Mouse (Mus musculus): ENCODE results near the gene Hist1h4h. TPM values are rescaled to one million over a fixed set of nuclear protein-coding genes. Genes with fewer than 3 reads are reported as not detected.
A peak's percentile ranks its signal among the peaks of the same experiment; 100 is the strongest.
"Not testable (repeated sequence)": the region's sequence is repeated elsewhere in the genome, so short reads cannot be mapped to it uniquely, and the experiment has no call there.

The Hist1h4h gene
- polyA plus RNA-seq, 1 experiment from 2014 or later: 5.7 TPM

DNA sequence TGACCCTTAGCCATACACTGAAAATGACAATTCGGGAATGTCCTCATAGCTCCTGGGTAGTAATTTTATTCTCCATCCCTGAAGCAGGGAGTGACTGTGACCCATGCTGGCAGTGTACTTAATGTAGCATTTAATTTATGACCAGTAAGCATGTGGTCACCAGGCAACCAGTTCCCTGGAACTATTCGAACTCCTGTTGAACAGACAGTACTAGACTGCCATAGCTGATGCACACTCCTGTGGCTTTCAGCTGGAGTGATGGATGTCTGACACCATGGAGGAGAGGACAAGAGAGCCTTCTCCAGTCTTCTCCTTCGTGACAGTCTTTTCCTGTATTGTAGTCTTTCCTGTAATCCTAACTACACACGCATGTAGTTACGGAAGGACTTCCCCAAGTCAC, 1.8 kb upstream of the Hist1h4h start:
- peaks cover 22% of the 10 kb centered on the region for H3K4me1 ChIP-seq (ENCODE audit: control insufficient read depth, insufficient read depth, low read length)
- H3K4me2 ChIP-seq (ENCODE audit: low read depth, low read length): no peak overlapping the region
- H3K27me3 ChIP-seq (ENCODE audit: control insufficient read depth, insufficient read depth, low read length): no peaks in the 10 kb centered on the region
- H3K9me3 ChIP-seq (replicated peaks; ENCODE audit: control insufficient read depth, low read length): no peaks in the 10 kb centered on the region
- peak overlapping the region; percentile 9 for H3K27ac ChIP-seq (ENCODE audit: low read length)
- WGBS: 78% methylated on average over 5 of the region's 5 CpGs
- no peaks in the 10 kb centered on the region for H3K36me3 ChIP-seq (ENCODE audit: control insufficient read depth, insufficient read depth, low read length)
- no peak overlapping the region for H3K9ac ChIP-seq (ENCODE audit: low read length)
- ATAC-seq (ENCODE audit: insufficient read depth, low FRiP score): no peak
- no peak overlapping the region for H3K4me3 ChIP-seq (replicated peaks; ENCODE audit: low read length)

DNA sequence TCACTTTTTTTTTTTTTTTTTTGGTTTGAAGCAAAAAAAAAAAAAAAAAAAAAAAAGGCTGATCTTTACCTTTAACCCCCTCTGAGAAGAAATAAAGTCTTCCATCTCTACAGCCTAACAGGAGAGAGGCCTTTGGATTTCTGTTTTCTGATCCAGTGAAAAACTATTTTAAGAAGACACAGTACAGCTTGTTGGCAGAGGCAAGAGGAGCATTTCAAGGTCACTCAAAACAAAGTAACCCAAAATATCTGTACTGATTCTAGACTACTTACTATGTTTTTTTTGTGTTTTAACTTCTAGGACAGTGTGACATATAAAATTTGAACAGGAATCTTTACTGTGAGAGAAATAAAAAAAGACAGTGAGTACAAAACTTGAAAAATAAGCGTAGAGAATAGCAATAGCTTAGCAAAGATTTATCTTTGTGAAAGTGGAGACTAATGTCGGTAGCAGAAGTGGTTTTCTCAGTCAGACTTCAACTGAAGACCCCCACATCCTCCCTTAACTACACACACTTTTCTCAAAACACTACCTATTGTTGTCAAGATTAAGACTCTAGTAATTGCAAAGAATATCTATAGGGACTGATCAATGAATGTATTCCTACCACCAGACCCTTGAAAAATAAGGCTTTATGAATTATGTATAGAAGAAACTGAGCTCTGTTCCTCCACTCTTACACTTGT, 1.2 kb upstream of the Hist1h4h start:
- no peaks in the 10 kb centered on the region for H3K36me3 ChIP-seq (ENCODE audit: control insufficient read depth, insufficient read depth, low read length)
- H3K27me3 ChIP-seq (ENCODE audit: control insufficient read depth, insufficient read depth, low read length): no peaks in the 10 kb centered on the region
- no peak for ATAC-seq (ENCODE audit: insufficient read depth, low FRiP score)
- peak overlapping the region; percentile 63 for H3K4me2 ChIP-seq (ENCODE audit: low read depth, low read length)
- H3K9me3 ChIP-seq (replicated peaks; ENCODE audit: control insufficient read depth, low read length): no peaks in the 10 kb centered on the region
- peaks cover 25% of the 10 kb centered on the region for H3K4me1 ChIP-seq (ENCODE audit: control insufficient read depth, insufficient read depth, low read length)
- H3K9ac ChIP-seq (ENCODE audit: low read length): peak overlapping the region; percentile 82
- H3K4me3 ChIP-seq (replicated peaks; ENCODE audit: low read length): peak overlapping the region; percentile 60
- 10% methylated on average over 2 of the region's 2 CpGs for WGBS
- H3K27ac ChIP-seq (ENCODE audit: low read length): peak overlapping the region; percentile 98; the same call in 1 of the 2 replicates

DNA sequence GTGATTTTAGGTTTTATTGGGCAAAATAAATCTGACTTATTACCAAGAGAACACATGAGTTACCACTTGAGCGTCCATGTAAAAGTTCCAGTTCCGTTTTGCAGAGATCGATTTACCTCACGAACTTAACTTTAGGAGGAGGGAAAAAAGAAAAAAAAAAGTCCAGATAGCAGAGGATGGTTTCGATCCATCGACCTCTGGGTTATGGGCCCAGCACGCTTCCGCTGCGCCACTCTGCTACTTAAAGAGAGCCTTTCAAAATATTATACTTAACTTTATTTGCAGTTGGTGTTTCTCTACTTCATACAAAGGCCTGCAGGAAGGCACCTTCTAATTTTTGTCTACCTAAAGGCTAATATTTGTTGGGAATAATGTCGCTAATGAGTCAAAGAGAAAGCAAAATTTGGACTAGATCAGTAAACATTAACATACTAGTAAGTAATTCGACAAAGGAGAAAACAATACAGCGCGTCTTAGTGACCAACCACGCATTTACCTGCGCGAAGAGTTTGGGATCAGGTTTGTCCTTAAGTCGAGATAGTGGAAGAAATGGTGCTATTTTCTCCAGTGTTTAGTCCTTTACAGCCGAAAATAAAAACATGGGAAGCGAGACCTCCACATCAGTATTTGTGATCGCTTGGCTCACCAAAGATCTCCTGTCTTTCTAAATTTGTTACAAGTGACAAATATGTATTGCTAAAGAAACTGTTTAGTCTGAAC, 509 bp upstream of the Hist1h4h start:
- ATAC-seq (ENCODE audit: insufficient read depth, low FRiP score): no peak
- WGBS: under 1% methylated on average over 20 of the region's 20 CpGs
- peak overlapping the region; percentile 63 for H3K4me2 ChIP-seq (ENCODE audit: low read depth, low read length)

DNA sequence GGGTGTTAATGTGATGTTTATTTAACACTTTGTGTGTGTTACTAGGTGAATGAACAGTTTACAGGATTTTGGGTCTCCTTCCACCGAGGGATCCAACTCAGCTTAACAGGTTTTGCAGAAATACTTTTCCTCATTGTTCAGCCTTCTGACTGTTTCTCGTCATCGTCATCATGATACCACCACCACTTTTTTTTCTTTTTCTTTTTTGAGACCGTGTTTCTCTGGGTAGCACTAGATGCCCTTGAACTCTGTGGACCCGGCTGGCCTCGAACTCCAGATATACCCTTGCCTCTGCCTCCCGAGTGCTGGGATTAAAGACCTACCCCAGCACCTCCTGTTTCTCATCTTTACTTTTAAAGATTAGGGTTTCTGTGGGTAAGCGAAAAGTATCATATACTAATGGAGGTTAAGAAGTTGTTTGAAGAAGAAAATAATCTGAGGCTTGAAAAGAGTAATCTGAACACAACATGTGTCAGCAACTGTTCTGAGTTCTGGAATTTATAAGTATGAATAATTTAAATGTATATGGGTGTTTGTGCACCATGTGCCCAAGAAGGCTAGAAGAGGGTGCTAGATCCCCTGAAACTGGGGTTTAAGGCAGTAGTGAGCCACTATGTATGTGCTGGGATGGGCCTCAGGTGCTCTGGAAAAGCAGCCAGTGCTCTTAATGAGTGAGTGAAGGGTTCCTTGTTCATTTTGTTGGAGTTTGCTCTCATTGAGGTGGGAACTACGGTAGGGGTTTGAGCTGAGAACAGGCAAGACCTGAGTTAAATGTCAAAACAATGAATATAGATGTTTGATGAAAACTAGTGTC, 1.6 kb downstream of the Hist1h4h start:
- H3K9ac ChIP-seq (ENCODE audit: low read length): peak overlapping the region; percentile 69
- ATAC-seq (ENCODE audit: insufficient read depth, low FRiP score): no peak

More for the DNA sequence above, 509 bp upstream of the Hist1h4h start:
- no peaks in the 10 kb centered on the region for H3K27me3 ChIP-seq (ENCODE audit: control insufficient read depth, insufficient read depth, low read length)
- H3K9ac ChIP-seq (ENCODE audit: low read length): peak overlapping the region; percentile 82
- H3K4me3 ChIP-seq (replicated peaks; ENCODE audit: low read length): peak overlapping the region; percentile 60
- no peaks in the 10 kb centered on the region for H3K9me3 ChIP-seq (replicated peaks; ENCODE audit: control insufficient read depth, low read length)
- no peaks in the 10 kb centered on the region for H3K36me3 ChIP-seq (ENCODE audit: control insufficient read depth, insufficient read depth, low read length)
- H3K27ac ChIP-seq (ENCODE audit: low read length): peak overlapping the region; percentile 98
- peaks cover 28% of the 10 kb centered on the region for H3K4me1 ChIP-seq (ENCODE audit: control insufficient read depth, insufficient read depth, low read length)

DNA sequence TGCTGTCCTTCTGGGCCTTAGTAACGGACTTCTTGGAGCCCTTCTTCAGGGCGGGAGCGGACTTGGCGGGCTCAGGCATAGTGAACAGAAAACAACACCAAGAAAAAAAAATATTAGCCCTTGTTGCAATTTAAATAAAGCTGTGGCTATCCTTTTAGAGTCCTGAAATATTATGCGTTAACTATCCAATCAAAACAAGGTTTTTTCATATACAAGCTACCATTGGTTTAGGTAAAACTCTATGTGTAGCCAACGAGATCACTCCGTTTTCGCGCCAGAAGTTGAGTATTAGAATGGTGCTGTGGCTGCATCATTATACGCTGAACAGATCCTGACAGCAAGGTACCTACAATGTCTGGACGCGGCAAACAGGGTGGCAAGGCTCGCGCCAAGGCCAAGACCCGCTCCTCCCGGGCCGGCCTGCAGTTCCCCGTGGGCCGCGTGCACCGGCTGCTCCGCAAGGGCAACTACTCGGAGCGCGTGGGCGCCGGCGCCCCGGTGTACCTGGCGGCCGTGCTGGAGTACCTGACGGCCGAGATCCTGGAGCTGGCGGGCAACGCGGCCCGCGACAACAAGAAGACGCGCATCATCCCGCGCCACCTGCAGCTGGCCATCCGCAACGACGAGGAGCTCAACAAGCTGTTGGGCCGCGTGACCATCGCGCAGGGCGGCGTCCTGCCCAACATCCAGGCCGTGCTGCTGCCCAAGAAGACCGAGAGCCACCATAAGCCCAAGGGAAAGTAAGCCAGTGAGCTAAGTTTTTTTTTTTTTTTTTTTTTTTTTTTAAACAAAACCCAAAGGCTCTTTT, 2.9 kb downstream of the Hist1h4h start, which contains the start of gene Hist1h2af:
Hist1h2af (plus strand) TSS at position 347 of the 808 bp plus-strand sequence.
- H3K36me3 ChIP-seq (ENCODE audit: control insufficient read depth, insufficient read depth, low read length); H3K27me3 ChIP-seq (ENCODE audit: control insufficient read depth, insufficient read depth, low read length); H3K9me3 ChIP-seq (replicated peaks; ENCODE audit: control insufficient read depth, low read length): not testable (repeated sequence)
- H3K4me3 ChIP-seq (replicated peaks; ENCODE audit: low read length): peak within 1 kb of the TSS; percentile 60
- WGBS: under 1% methylated on average over 22 of the region's 53 CpGs
- peak within 1 kb of the TSS; percentile 56 for H3K4me2 ChIP-seq (ENCODE audit: low read depth, low read length)
- H3K27ac ChIP-seq (ENCODE audit: low read length): peak within 1 kb of the TSS; percentile 98
- H3K4me1 ChIP-seq (ENCODE audit: control insufficient read depth, insufficient read depth, low read length): peaks cover 34% of the 10 kb centered on the region
- peak; percentile 51 for ATAC-seq (ENCODE audit: insufficient read depth, low FRiP score)
- peak within 1 kb of the TSS; percentile 69 for H3K9ac ChIP-seq (ENCODE audit: low read length)

More for the DNA sequence above, 1.6 kb downstream of the Hist1h4h start:
- Histone ChIP-seq H3K9me3 (replicated peaks; ENCODE audit: control insufficient read depth, low read length) (no peaks in the 10 kb centered on the region), H3K4me1 (ENCODE audit: control insufficient read depth, insufficient read depth, low read length) (peaks cover 34% of the 10 kb centered on the region), H3K36me3 (ENCODE audit: control insufficient read depth, insufficient read depth, low read length) (no peaks in the 10 kb centered on the region), H3K4me2 (ENCODE audit: low read depth, low read length) (peak overlapping the region; percentile 56), H3K27ac (ENCODE audit: low read length) (peak overlapping the region; percentile 98), H3K27me3 (ENCODE audit: control insufficient read depth, insufficient read depth, low read length) (no peaks in the 10 kb centered on the region), H3K4me3 (replicated peaks; ENCODE audit: low read length) (peak overlapping the region; percentile 60)
- WGBS: 14% methylated on average over 9 of the region's 9 CpGs

DNA sequence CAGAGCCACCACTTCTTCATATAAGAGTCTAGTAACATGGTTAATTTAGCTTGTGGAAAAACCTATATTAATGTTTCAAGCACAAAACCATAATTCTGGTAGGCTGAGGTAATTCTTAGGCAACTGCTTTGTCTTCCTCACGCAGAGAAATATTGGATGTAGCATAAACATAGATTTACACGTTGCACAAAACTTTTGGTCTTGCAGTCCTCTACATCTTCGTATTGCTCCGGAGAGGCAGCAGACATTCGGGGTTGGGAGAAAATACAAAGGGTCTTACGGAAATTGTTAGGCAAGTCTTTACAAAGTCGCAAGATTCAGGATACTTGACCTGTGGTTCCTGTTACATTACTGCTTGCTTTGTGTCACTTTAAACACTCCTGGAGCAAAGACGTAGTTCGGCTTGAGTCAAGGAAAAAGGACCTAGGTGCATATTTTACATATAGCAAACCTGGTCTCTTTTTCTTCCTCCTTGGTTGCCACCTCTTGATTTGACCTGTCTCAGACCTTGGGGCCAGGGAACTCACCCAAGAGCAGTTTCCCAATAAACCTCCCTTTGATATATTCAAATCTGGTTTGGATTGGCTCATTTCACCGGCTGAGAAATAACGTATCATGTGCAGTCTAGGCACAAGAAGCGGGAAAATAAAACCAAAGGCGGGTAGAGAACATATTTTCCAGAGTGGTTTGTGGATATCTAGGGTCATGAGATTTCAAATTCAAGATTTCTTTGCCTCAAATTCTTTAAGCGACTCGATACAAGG, 3.7 kb downstream of the Hist1h4h start:
- peaks cover 30% of the 10 kb centered on the region for H3K4me1 ChIP-seq (ENCODE audit: control insufficient read depth, insufficient read depth, low read length)
- no peaks in the 10 kb centered on the region for H3K9me3 ChIP-seq (replicated peaks; ENCODE audit: control insufficient read depth, low read length)
- no peaks in the 10 kb centered on the region for H3K36me3 ChIP-seq (ENCODE audit: control insufficient read depth, insufficient read depth, low read length)
- under 1% methylated on average over 15 of the region's 15 CpGs for WGBS
- peak overlapping the region; percentile 60 for H3K4me3 ChIP-seq (replicated peaks; ENCODE audit: low read length)
- no peaks in the 10 kb centered on the region for H3K27me3 ChIP-seq (ENCODE audit: control insufficient read depth, insufficient read depth, low read length)
- H3K4me2 ChIP-seq (ENCODE audit: low read depth, low read length): peak overlapping the region; percentile 56
- peak overlapping the region; percentile 64 for H3K9ac ChIP-seq (ENCODE audit: low read length)
- peak overlapping the region; percentile 80 for H3K27ac ChIP-seq (ENCODE audit: low read length)
- ATAC-seq (ENCODE audit: insufficient read depth, low FRiP score): no peak

DNA sequence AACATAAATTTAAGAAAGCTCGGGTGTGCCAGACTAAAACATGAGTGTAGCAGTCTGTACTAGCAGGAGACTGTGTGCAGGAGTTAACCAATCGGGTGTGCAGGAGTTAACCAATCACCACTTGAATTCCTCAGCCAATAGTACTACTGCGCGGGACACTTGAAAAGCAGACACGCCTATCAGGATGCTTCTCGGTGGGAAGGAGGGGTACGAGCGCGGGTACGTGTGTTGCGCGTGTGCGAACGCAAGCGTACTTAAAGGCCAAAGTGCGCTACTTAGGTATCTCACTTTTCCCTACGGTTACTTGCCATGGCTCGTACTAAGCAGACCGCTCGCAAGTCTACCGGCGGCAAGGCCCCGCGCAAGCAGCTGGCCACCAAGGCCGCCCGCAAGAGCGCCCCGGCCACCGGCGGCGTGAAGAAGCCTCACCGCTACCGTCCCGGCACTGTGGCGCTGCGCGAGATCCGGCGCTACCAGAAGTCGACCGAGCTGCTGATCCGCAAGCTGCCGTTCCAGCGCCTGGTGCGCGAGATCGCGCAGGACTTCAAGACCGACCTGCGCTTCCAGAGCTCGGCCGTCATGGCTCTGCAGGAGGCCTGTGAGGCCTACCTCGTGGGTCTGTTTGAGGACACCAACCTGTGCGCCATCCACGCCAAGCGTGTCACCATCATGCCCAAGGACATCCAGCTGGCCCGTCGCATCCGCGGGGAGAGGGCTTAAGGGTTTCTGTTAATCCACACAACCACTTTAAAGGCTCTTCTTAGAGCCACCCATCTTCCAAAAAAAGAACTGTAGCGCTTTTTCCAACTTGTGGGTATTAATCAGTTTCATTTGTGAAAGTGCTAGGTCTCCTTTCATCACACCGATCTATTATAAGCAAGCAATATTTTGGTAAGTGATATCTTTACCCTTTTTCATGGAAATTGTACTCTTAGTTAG, 4.6 kb downstream of the Hist1h4h start, which contains the start of gene Hist1h3g:
Hist1h3g (plus strand) TSS at position 286 of the 939 bp plus-strand sequence.
- H3K4me3 ChIP-seq (replicated peaks; ENCODE audit: low read length): peak within 1 kb of the TSS; percentile 60
- not testable (repeated sequence) for H3K36me3 ChIP-seq (ENCODE audit: control insufficient read depth, insufficient read depth, low read length); H3K9me3 ChIP-seq (replicated peaks; ENCODE audit: control insufficient read depth, low read length); H3K27me3 ChIP-seq (ENCODE audit: control insufficient read depth, insufficient read depth, low read length)
- peaks cover 30% of the 10 kb centered on the region for H3K4me1 ChIP-seq (ENCODE audit: control insufficient read depth, insufficient read depth, low read length)
- 1% methylated on average over 48 of the region's 62 CpGs for WGBS
- H3K9ac ChIP-seq (ENCODE audit: low read length): peak within 1 kb of the TSS; percentile 70
- peak; percentile 91 for ATAC-seq (ENCODE audit: insufficient read depth, low FRiP score)
- peak within 1 kb of the TSS; percentile 80 for H3K27ac ChIP-seq (ENCODE audit: low read length)
- H3K4me2 ChIP-seq (ENCODE audit: low read depth, low read length): peak within 1 kb of the TSS; percentile 56
